Mouse (Mus musculus) small intestine, adult 2 months (tissue): Measurements from ENCODE around the gene BC051665. TPM values are rescaled to one million over a fixed set of nuclear protein-coding genes. Genes with fewer than 3 reads are reported as not detected.

Experiments
- H3K27ac ChIP-seq: fragments of 200-500 bp; 2 replicates; pipeline ENCODE4 v1.5.1; 2012; ENCODE audit warnings: low read depth, low read length, control low read depth, inconsistent platforms; ENCODE audit not compliant: insufficient read depth
- H3K27me3 ChIP-seq: fragments of 200-500 bp; 2 replicates; pipeline ENCODE4 v1.6.1; 2012; ENCODE audit warnings: mild to moderate bottlenecking, moderate library complexity, low read length, inconsistent platforms; ENCODE audit not compliant: control insufficient read depth, insufficient read depth
- H3K36me3 ChIP-seq: fragments of 200-500 bp; 2 replicates; pipeline ENCODE4 v1.6.1; 2012; ENCODE audit warnings: mild to moderate bottlenecking, low read length, control low read depth, inconsistent platforms; ENCODE audit not compliant: control insufficient read depth, insufficient read depth
- H3K4me1 ChIP-seq: fragments of 200-500 bp; 2 replicates; pipeline ENCODE4 v1.6.1; 2012; ENCODE audit warnings: low read length, inconsistent platforms, mixed read lengths; ENCODE audit not compliant: control insufficient read depth, insufficient read depth, insufficient read length
- H3K4me3 ChIP-seq: fragments of 200-500 bp; 2 replicates; pipeline ENCODE4 v1.5.1; 2012; ENCODE audit warnings: low read depth, mild to moderate bottlenecking, control low read depth, inconsistent platforms, low read length, moderate library complexity
- CTCF ChIP-seq: fragments of 200-500 bp; IDR thresholded peaks from 2 replicates; pipeline ENCODE4 v1.5.1; 2012; ENCODE audit warnings: low read depth, mild to moderate bottlenecking, control low read depth, inconsistent platforms, low read length, moderate library complexity, mixed read lengths; ENCODE audit not compliant: insufficient replicate concordance, insufficient read length; ENCODE audit errors: extremely low read depth
- POLR2A ChIP-seq: fragments of 200-500 bp; IDR thresholded peaks from 2 replicates; pipeline ENCODE4 v1.6.1; 2012; ENCODE audit warnings: low read depth, mild to moderate bottlenecking, control low read depth, inconsistent platforms, low read length, moderate library complexity
- WGBS: fragments of 180-500 bp; shearing (Covaris S2); methylation state at CpG from one replicate; pipeline ENCODE4 v1.1.7; 2018; 5-methylcytosine and 5-hydroxymethylcytosine counted together
- polyA plus RNA-seq: library from polyadenylated mRNA; depleted of rRNA; stranded (reverse); fragments of >200 nt; gene quantifications from 2 replicates; pipeline ENCODE4 v1.2.3, GENCODE M21; 2012

Gene BC051665
- polyA plus RNA-seq, 1 experiment, result not detected

- Histone ChIP-seq H3K4me3 (no peak overlapping the region), H3K27me3 (no peaks in the 10 kb centered on the region), H3K4me1 (no peaks in the 10 kb centered on the region), H3K27ac (no peak overlapping the region), H3K36me3 (no peaks in the 10 kb centered on the region)
- WGBS, result 98% methylated on average over 6 of the region's 6 CpGs
- no peak for TF ChIP-seq POLR2A
- no peak for TF ChIP-seq CTCF
Observed at GRCm38 (mm10) chr13:60753216-60753615, 32.9 kb downstream of the BC051665 start.

- Histone ChIP-seq H3K27me3 (no peaks in the 10 kb centered on the region), H3K27ac (no peak overlapping the region), H3K4me3 (no peak overlapping the region), H3K36me3 (no peaks in the 10 kb centered on the region), H3K4me1 (no peaks in the 10 kb centered on the region)
- TF ChIP-seq POLR2A (no peak), CTCF (no peak)
- whole genome bisulfite sequencing, result 85% methylated on average over 7 of the region's 7 CpGs
Observed at GRCm38 (mm10) chr13:60750930-60751329, 35.2 kb downstream of the BC051665 start.

DNA sequence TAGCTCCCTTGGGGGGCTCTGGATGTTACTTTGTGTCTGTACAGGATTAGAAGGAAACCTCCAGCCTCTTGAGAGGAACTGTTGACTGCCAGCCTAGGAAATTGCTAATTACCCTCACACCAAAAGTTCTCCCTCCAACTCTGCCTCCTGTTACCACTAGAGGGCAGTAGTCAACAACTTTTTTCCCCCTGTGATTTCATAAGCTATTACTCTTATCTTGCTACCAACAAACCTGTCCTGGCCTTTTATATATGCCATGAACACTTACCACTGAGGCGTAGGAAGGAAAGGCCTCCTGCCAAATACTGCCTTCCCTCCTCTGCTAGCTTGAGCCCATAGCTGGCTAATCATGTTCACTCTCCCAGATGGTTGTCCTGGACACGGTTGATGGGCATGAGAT lies 37.6 kb downstream of the BC051665 start:
- no peaks in the 10 kb centered on the region for H3K27me3 ChIP-seq
- no peak overlapping the region for H3K4me3 ChIP-seq
- H3K27ac ChIP-seq, result no peak overlapping the region
- no peaks in the 10 kb centered on the region for H3K36me3 ChIP-seq
- 82% methylated on average over 2 of the region's 2 CpGs for WGBS
- TF ChIP-seq CTCF, result no peak
- TF ChIP-seq POLR2A, result no peak
- no peaks in the 10 kb centered on the region for H3K4me1 ChIP-seq

GRCm38 (mm10) chr13:60747201-60747600 lies 39.0 kb downstream of the BC051665 start:
- Histone ChIP-seq H3K4me3 (no peak overlapping the region), H3K27ac (no peak overlapping the region), H3K4me1 (no peaks in the 10 kb centered on the region), H3K36me3 (no peaks in the 10 kb centered on the region), H3K27me3 (no peaks in the 10 kb centered on the region)
- WGBS, result 90% methylated on average over 1 of the region's 1 CpGs
- TF ChIP-seq CTCF, result no peak
- no peak for TF ChIP-seq POLR2A

DNA sequence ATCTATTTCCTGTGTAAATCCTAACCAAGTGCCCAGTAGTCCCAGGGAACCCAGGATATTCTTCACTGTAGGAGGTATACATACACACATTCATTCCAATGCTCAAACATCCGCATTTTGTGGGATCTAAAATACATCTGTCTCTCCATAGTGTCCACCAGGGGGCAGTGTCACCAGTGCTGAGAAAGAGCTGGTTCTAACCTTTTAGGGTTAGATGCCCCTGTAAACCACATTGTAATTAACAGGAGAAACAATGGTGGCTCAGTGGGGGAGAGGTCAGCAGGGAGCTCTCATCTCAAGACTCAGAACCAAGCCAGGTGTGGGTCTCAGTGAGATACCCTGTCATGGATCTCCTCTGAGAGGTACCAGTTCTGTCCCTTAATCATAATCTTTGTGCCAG lies 39.9 kb downstream of the BC051665 start:
- H3K27me3 ChIP-seq, result no peaks in the 10 kb centered on the region
- peak; percentile 47; the same call in 1 of the 2 replicates for TF ChIP-seq CTCF
- TF ChIP-seq POLR2A, result no peak
- no peaks in the 10 kb centered on the region for H3K4me1 ChIP-seq
- WGBS, result 44% methylated on average over 1 of the region's 1 CpGs
- no peak overlapping the region for H3K4me3 ChIP-seq
- H3K36me3 ChIP-seq, result no peaks in the 10 kb centered on the region
- no peak overlapping the region for H3K27ac ChIP-seq

DNA sequence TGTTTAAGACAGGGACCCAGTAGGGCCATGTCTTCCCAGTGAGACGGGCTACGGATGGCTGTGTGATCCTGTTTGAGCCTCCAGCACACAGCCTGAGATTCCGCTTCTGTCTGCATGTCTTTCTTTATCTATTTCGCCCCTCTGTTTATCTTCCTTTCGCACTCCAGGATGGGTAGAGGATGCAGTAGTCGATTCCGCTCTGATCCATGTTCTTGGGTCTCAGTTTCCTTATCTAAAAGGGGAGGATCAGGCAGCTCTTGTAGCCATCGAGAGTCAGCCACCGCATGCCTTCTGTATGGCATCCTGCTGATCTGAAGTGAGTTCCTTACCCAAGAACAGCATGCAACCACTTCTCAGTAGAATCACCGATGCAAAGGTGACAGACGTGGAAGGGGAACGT lies 40.8 kb downstream of the BC051665 start:
- no peaks in the 10 kb centered on the region for H3K4me1 ChIP-seq
- no peak for TF ChIP-seq CTCF
- TF ChIP-seq POLR2A, result no peak
- no peaks in the 10 kb centered on the region for H3K27me3 ChIP-seq
- no peak overlapping the region for H3K4me3 ChIP-seq
- no peak overlapping the region for H3K27ac ChIP-seq
- WGBS, result 88% methylated on average over 12 of the region's 12 CpGs
- no peaks in the 10 kb centered on the region for H3K36me3 ChIP-seq

DNA sequence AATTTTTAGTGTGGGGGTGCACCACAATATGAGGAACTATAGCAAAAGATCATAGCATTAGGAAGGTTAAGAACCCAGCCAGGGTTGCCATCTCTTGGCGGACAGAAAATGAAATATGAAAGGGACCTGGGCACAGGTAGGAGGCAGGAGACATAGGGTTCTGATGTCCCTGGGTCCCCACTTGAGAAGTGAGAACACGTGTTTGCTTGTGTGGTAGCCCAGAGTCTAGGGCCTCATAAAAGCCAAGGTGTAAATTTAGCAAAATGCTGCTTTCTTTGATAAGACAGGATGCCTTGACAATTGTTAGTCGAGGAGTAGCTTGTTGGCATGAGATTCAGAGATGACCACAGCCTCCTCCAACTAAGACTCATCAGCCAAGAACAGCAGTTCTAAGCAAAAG lies 41.4 kb downstream of the BC051665 start:
- TF ChIP-seq CTCF, result no peak
- TF ChIP-seq POLR2A, result no peak
- H3K27me3 ChIP-seq, result no peaks in the 10 kb centered on the region
- no peaks in the 10 kb centered on the region for H3K36me3 ChIP-seq
- H3K27ac ChIP-seq, result no peak overlapping the region
- no peak overlapping the region for H3K4me3 ChIP-seq
- WGBS, result 85% methylated on average over 3 of the region's 3 CpGs
- no peaks in the 10 kb centered on the region for H3K4me1 ChIP-seq

DNA sequence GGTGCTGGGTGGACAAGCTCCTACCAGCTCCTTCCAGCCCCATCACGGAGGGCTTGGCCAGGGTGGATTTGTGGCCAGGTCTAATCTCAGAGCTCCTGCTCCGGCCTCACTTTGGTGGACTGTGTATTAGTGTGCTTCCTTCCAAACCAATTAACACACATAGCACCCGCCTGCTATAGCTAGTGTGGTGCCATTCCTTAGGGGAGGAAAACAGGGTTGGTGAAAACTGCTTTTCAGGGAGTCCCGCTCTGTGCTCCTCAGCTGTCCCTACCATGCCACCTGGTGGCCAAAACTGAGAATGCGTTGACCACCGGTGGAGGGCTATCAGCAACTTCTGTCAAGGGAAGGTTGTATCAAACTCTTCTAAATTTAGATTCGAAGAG lies 42.1 kb downstream of the BC051665 start:
- TF ChIP-seq POLR2A (no peak), CTCF (peak; percentile 71; the same call in 1 of the 2 replicates)
- Histone ChIP-seq H3K4me3 (no peak overlapping the region), H3K4me1 (no peaks in the 10 kb centered on the region), H3K27ac (no peak overlapping the region), H3K36me3 (no peaks in the 10 kb centered on the region), H3K27me3 (no peaks in the 10 kb centered on the region)
- 28% methylated on average over 7 of the region's 7 CpGs for WGBS
